In the genomic region with DNA sequence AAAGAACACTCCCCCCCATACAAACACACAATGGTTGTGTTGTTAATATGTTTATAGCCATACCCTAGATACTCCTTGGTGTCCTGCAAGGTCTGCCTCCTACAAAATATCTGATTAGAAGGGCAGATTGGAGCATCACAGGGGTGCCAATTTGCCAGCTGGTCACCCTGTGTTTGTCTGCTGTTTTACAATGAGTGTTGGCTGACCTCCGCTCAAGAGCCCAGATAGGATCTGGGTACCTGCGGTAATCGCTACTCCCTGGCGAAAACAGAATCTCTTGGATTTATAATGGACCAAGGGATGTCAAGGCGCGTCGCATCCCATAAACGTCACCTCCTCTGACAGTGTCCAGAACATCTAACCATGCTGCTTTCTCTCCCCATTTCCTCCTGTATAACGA, we compare ENCODE assay signal across 21 mouse cellular contexts.
DNase-seq lines count a peak whose midpoint lies in the region; ATAC-seq and TF ChIP-seq lines count a peak whose summit lies in the region.
"Had no signal": no experiment of that assay in that cellular context is flagged by ENCODE, and none has a peak within 500 bp of the region (broad histone marks: within the 10 kb centered on the region; RNA-seq: fewer than 3 reads in every experiment).

No protein-coding gene starts in this region.

- H3K27ac ChIP-seq in midbrain, postnatal 0 days (ENCODE audit: low read depth, low read length): no peak overlapping the region
- no peak overlapping the region for H3K27ac ChIP-seq in midbrain, embryonic 15.5 days
- no peak overlapping the region for H3K27ac ChIP-seq in forebrain, embryonic 12.5 days
- H3K27ac ChIP-seq: embryonic facial prominence, embryonic 12.5 days; forebrain, embryonic 13.5 days; intestine, embryonic 15.5 days; layer of hippocampus, adult 2 months; limb, embryonic 12.5 days; macrophage had no signal

- no peaks in the 10 kb centered on the region for H3K27me3 ChIP-seq in midbrain, postnatal 0 days (ENCODE audit: insufficient read depth, low read length)
- H3K27me3 ChIP-seq in midbrain, embryonic 15.5 days (replicated peaks): no peaks in the 10 kb centered on the region
- no peaks in the 10 kb centered on the region for H3K27me3 ChIP-seq in forebrain, embryonic 12.5 days
- H3K27me3 ChIP-seq: embryonic facial prominence, embryonic 12.5 days; forebrain, embryonic 13.5 days; intestine, embryonic 15.5 days; limb, embryonic 12.5 days had no signal

- WGBS in midbrain, postnatal 0 days: 76% methylated on average over 9 of the region's 9 CpGs
- 79% methylated on average over 9 of the region's 9 CpGs for WGBS in midbrain, embryonic 15.5 days
- 88% methylated on average over 9 of the region's 9 CpGs for WGBS in forebrain, embryonic 12.5 days

- ATAC-seq in midbrain, postnatal 0 days (ENCODE audit: low FRiP score): no peak
- no peak for ATAC-seq in midbrain, embryonic 15.5 days (replicated peaks)
- no peak for ATAC-seq in forebrain, embryonic 12.5 days (ENCODE audit: low FRiP score)
- ATAC-seq: forebrain, embryonic 13.5 days; intestine, embryonic 15.5 days; liver, postnatal 0 days; lung, postnatal 0 days; midbrain, embryonic 16.5 days had no signal

- H3K4me2 ChIP-seq in midbrain, postnatal 0 days (ENCODE audit: low read depth, low read length, poor library complexity, severe bottlenecking): no peak overlapping the region
- no peak overlapping the region for H3K4me2 ChIP-seq in midbrain, embryonic 15.5 days
- no peak overlapping the region for H3K4me2 ChIP-seq in forebrain, embryonic 12.5 days
- H3K4me2 ChIP-seq: embryonic facial prominence, embryonic 12.5 days; forebrain, embryonic 13.5 days; heart, embryonic 11.5 days; intestine, embryonic 15.5 days; limb, embryonic 12.5 days; liver, embryonic 11.5 days had no signal

- no peak overlapping the region for H3K4me3 ChIP-seq in midbrain, postnatal 0 days (ENCODE audit: low read depth, low read length)
- H3K4me3 ChIP-seq in midbrain, embryonic 15.5 days: no peak overlapping the region
- H3K4me3 ChIP-seq in forebrain, embryonic 12.5 days (replicated peaks): no peak overlapping the region
- H3K4me3 ChIP-seq: embryonic facial prominence, embryonic 12.5 days; forebrain, embryonic 13.5 days; intestine, embryonic 15.5 days; layer of hippocampus, adult 2 months; limb, embryonic 12.5 days had no signal

- no peaks in the 10 kb centered on the region for H3K36me3 ChIP-seq in midbrain, postnatal 0 days (ENCODE audit: insufficient read depth, low read length)
- no peaks in the 10 kb centered on the region for H3K36me3 ChIP-seq in midbrain, embryonic 15.5 days (replicated peaks)
- H3K36me3 ChIP-seq in forebrain, embryonic 12.5 days (replicated peaks): no peaks in the 10 kb centered on the region
- H3K36me3 ChIP-seq: embryonic facial prominence, embryonic 12.5 days; intestine, embryonic 15.5 days; limb, embryonic 12.5 days had no signal

- TF ChIP-seq CTCF in midbrain, postnatal 0 days (IDR thresholded peaks at IDR 0.05): no peak

- H3K9me3 ChIP-seq in midbrain, postnatal 0 days (ENCODE audit: low read length): no peaks in the 10 kb centered on the region
- no peaks in the 10 kb centered on the region for H3K9me3 ChIP-seq in midbrain, embryonic 15.5 days
- H3K9me3 ChIP-seq in forebrain, embryonic 12.5 days: no peaks in the 10 kb centered on the region
- H3K9me3 ChIP-seq: embryonic facial prominence, embryonic 12.5 days; forebrain, embryonic 13.5 days; intestine, embryonic 15.5 days; limb, embryonic 12.5 days had no signal

- H3K4me1 ChIP-seq in midbrain, postnatal 0 days (ENCODE audit: insufficient read depth, low read length): no peaks in the 10 kb centered on the region
- H3K4me1 ChIP-seq in midbrain, embryonic 15.5 days: no peaks in the 10 kb centered on the region
- H3K4me1 ChIP-seq in forebrain, embryonic 12.5 days: no peaks in the 10 kb centered on the region
- H3K4me1 ChIP-seq: embryonic facial prominence, embryonic 12.5 days; forebrain, embryonic 13.5 days; intestine, embryonic 15.5 days; limb, embryonic 12.5 days had no signal

- no peak overlapping the region for H3K9ac ChIP-seq in midbrain, postnatal 0 days (replicated peaks; ENCODE audit: low read length, poor library complexity, severe bottlenecking)
- no peak overlapping the region for H3K9ac ChIP-seq in midbrain, embryonic 15.5 days
- H3K9ac ChIP-seq in forebrain, embryonic 12.5 days: no peak overlapping the region
- H3K9ac ChIP-seq: embryonic facial prominence, embryonic 12.5 days; forebrain, embryonic 13.5 days; intestine, embryonic 15.5 days; limb, embryonic 12.5 days; liver, postnatal 0 days had no signal

- DNase-seq in adrenal gland, adult (ENCODE audit: inconsistent age in 2 of 2, low spot score in 1 of 2): peak; percentile 3 to 20
- no peak for DNase-seq in adrenal gland, adult 18-20 months (ENCODE audit: low spot score in 2 of 2)
- DNase-seq in midbrain, postnatal 0 days (ENCODE audit: low spot score): peak; percentile 64
- DNase-seq in cerebellum, adult 8-10 months: peak; percentile 85
- DNase-seq in cerebellum, postnatal 36 days: peak; percentile 90 to 95
- DNase-seq in heart, adult 11 months: no peak
- DNase-seq: kidney, adult 8-10 months; kidney, postnatal 10 days; liver, postnatal 0 days had no signal

Comparison
In these comparisons a context has a peak if more than half of its experiments do, and no peak if none do; other contexts are left out.
1. DNase-seq: peak in adrenal gland, adult (2 of 2), midbrain, postnatal 0 days (single experiment), cerebellum, adult 8-10 months (single experiment) and cerebellum, postnatal 36 days (2 of 2); none in adrenal gland, adult 18-20 months (0 of 2) and heart, adult 11 months (single experiment).